ENCODE assay signal across 16 mouse cellular contexts in genomic region chr9:106913759-106914158, GRCm38 (mm10). TPM values are rescaled to one million over a fixed set of nuclear protein-coding genes. Genes with fewer than 3 reads are reported as not detected.
DNase-seq lines count a peak whose midpoint lies in the region; ATAC-seq lines count a peak whose summit lies in the region.
"Had no signal": no experiment of that assay in that cellular context is flagged by ENCODE, and none has a peak within 500 bp of the region (broad histone marks: within the 10 kb centered on the region; RNA-seq: fewer than 3 reads in every experiment).

No protein-coding gene starts in this region.

- no peaks in the 10 kb centered on the region for H3K9me3 ChIP-seq in kidney, embryonic 14.5 days (ENCODE audit: control insufficient read depth, low read length)
- H3K9me3 ChIP-seq in embryonic facial prominence, embryonic 14.5 days (ENCODE audit: control insufficient read depth, low read length), result no peaks in the 10 kb centered on the region
- H3K9me3 ChIP-seq in midbrain, embryonic 15.5 days, result no peaks in the 10 kb centered on the region
- H3K9me3 ChIP-seq: neural tube, embryonic 15.5 days had no signal

- H3K4me2 ChIP-seq in kidney, embryonic 14.5 days (replicated peaks; ENCODE audit: low read depth, low read length), result no peak overlapping the region
- no peak overlapping the region for H3K4me2 ChIP-seq in embryonic facial prominence, embryonic 14.5 days (ENCODE audit: low read depth, low read length)
- H3K4me2 ChIP-seq in midbrain, embryonic 15.5 days, result no peak overlapping the region
- H3K4me2 ChIP-seq: neural tube, embryonic 15.5 days had no signal

- no peaks in the 10 kb centered on the region for H3K27me3 ChIP-seq in kidney, embryonic 14.5 days (ENCODE audit: control insufficient read depth, insufficient read depth, low read length)
- H3K27me3 ChIP-seq in embryonic facial prominence, embryonic 14.5 days (replicated peaks; ENCODE audit: control insufficient read depth, insufficient read depth, low read length), result no peaks in the 10 kb centered on the region
- H3K27me3 ChIP-seq in midbrain, embryonic 15.5 days (replicated peaks), result no peaks in the 10 kb centered on the region
- H3K27me3 ChIP-seq: neural tube, embryonic 15.5 days had no signal

- H3K27ac ChIP-seq in kidney, embryonic 14.5 days (ENCODE audit: low read depth, low read length), result no peak overlapping the region
- no peak overlapping the region for H3K27ac ChIP-seq in embryonic facial prominence, embryonic 14.5 days (replicated peaks; ENCODE audit: low read depth, low read length)
- no peak overlapping the region for H3K27ac ChIP-seq in midbrain, embryonic 15.5 days
- H3K27ac ChIP-seq: neural tube, embryonic 15.5 days had no signal

- no peak for ATAC-seq in kidney, embryonic 14.5 days (ENCODE audit: low FRiP score, low TSS enrichment)
- no peak for ATAC-seq in embryonic facial prominence, embryonic 14.5 days (ENCODE audit: low read depth)
- ATAC-seq in midbrain, embryonic 15.5 days (replicated peaks), result no peak
- ATAC-seq: midbrain, embryonic 16.5 days had no signal

- H3K36me3 ChIP-seq in kidney, embryonic 14.5 days (ENCODE audit: control insufficient read depth, insufficient read depth, low read length), result no peaks in the 10 kb centered on the region
- H3K36me3 ChIP-seq in embryonic facial prominence, embryonic 14.5 days (ENCODE audit: control insufficient read depth, insufficient read depth, low read length), result no peaks in the 10 kb centered on the region
- H3K36me3 ChIP-seq in midbrain, embryonic 15.5 days (replicated peaks), result peaks cover 7% of the 10 kb centered on the region; the same call in 1 of the 2 replicates

- peak; percentile 18 for DNase-seq in embryo, embryonic 10.5 days (ENCODE audit: low spot score)
- no peak for DNase-seq in embryo, embryonic 11 days
- peak; percentile 8 to 10 for DNase-seq in kidney, postnatal 36 days
- peak; percentile 58 for DNase-seq in 416B (ENCODE audit: low read depth)
- peak; percentile 8 for DNase-seq in embryonic facial prominence, embryonic 14.5 days (ENCODE audit: low spot score)
- DNase-seq in urinary bladder, postnatal 10 days (ENCODE audit: low spot score), result no peak
- DNase-seq: adrenal gland, postnatal 10 days; cerebellum, postnatal 14 days; heart, adult 18-20 months; heart, postnatal 4 days; left cerebral cortex, postnatal 4 days; spleen, adult 18-20 months had no signal

- H3K4me3 ChIP-seq in kidney, embryonic 14.5 days (ENCODE audit: low read length), result no peak overlapping the region
- H3K4me3 ChIP-seq in embryonic facial prominence, embryonic 14.5 days (ENCODE audit: low read depth, low read length), result no peak overlapping the region
- H3K4me3 ChIP-seq in midbrain, embryonic 15.5 days, result no peak overlapping the region
- H3K4me3 ChIP-seq: neural tube, embryonic 15.5 days had no signal

- WGBS in kidney, embryonic 14.5 days, result 11% methylated on average over 1 of the region's 1 CpGs
- WGBS in embryonic facial prominence, embryonic 14.5 days, result 14% methylated on average over 1 of the region's 1 CpGs
- WGBS in midbrain, embryonic 15.5 days, result 16% methylated on average over 1 of the region's 1 CpGs

- no peaks in the 10 kb centered on the region for H3K4me1 ChIP-seq in kidney, embryonic 14.5 days (ENCODE audit: control insufficient read depth, insufficient read depth, low read length)
- no peaks in the 10 kb centered on the region for H3K4me1 ChIP-seq in embryonic facial prominence, embryonic 14.5 days (ENCODE audit: control insufficient read depth, insufficient read depth, low read length)
- no peaks in the 10 kb centered on the region for H3K4me1 ChIP-seq in midbrain, embryonic 15.5 days
- H3K4me1 ChIP-seq: neural tube, embryonic 15.5 days had no signal

- H3K9ac ChIP-seq in kidney, embryonic 14.5 days (ENCODE audit: low read depth, low read length), result no peak overlapping the region
- H3K9ac ChIP-seq in embryonic facial prominence, embryonic 14.5 days (ENCODE audit: low read depth, low read length), result no peak overlapping the region
- H3K9ac ChIP-seq in midbrain, embryonic 15.5 days, result no peak overlapping the region
- H3K9ac ChIP-seq: neural tube, embryonic 15.5 days had no signal

RNA-seq across cellular contexts. Expression of gene Manf, which starts 22.0 kb away (rescaled TPM):
- polyA plus RNA-seq in kidney, embryonic 14.5 days (2014; fragmentation: Nextera tagmentation; extraction: Ambion mirVana), result 295 and 319 TPM in 2 replicates
- polyA plus RNA-seq in embryonic facial prominence, embryonic 14.5 days (2014; fragmentation: Nextera tagmentation; extraction: Ambion mirVana), result 275 and 308 TPM in 2 replicates
- 168 TPM in 2 replicates for polyA plus RNA-seq in midbrain, embryonic 15.5 days (2015; fragmentation: Nextera tagmentation; extraction: Ambion mirVana)

RNA-seq across cellular contexts. Expression of gene Rbm15b, which starts 26.5 kb away (rescaled TPM):
- polyA plus RNA-seq in kidney, embryonic 14.5 days (2014; fragmentation: Nextera tagmentation; extraction: Ambion mirVana), result 16.4 and 19.2 TPM in 2 replicates
- polyA plus RNA-seq in embryonic facial prominence, embryonic 14.5 days (2014; fragmentation: Nextera tagmentation; extraction: Ambion mirVana), result 16.6 and 17.2 TPM in 2 replicates
- polyA plus RNA-seq in midbrain, embryonic 15.5 days (2015; fragmentation: Nextera tagmentation; extraction: Ambion mirVana), result 17.1 and 21.8 TPM in 2 replicates

Comparison
In these comparisons a context has a peak if more than half of its experiments do, and no peak if none do; other contexts are left out.
1. DNase-seq: peak in embryo, embryonic 10.5 days (single experiment), kidney, postnatal 36 days (2 of 2), 416B (single experiment) and embryonic facial prominence, embryonic 14.5 days (single experiment); none in embryo, embryonic 11 days (single experiment) and urinary bladder, postnatal 10 days (single experiment).